Mouse (Mus musculus): Measurements from ENCODE around the gene Patl2. TPM values are rescaled to one million over a fixed set of nuclear protein-coding genes. Genes with fewer than 3 reads are reported as not detected.

Patl2 gene
- total RNA-seq, 2 experiments from 2014 or later = not detected

DNA sequence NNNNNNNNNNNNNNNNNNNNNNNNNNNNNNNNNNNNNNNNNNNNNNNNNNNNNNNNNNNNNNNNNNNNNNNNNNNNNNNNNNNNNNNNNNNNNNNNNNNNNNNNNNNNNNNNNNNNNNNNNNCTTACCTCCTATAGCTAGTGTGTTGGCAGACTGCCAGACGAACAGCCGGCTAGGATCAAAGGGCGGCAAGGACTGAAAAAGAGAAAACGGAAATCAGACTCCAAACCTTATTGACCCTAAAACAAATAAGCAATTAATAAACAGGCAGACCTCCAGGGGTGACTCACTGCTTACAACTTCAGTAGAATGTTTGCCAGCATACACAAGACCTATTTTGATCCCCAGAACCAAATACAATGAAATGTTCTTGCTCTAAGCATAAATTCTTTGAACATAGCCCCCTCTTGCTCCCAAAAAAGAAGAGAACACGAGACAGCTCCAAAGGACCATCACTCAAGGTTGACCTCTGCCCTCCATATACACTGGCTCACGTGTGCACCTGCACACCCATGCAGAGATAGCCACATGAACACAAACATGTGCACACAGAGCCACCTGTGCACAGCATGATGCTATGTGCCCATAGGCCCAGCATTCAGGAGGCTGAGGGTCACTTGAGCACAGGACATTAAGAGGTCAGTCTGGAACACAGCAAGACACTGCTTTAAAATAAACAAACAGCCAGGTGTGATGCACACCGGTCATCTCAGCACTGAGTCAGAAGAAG is 104.1 kb downstream of the Patl2 start:
- DNase-seq (ENCODE audit: low spot score in 2 of 2) = no peak

Other genes with a start within 250 kb of the Patl2 start
- gene Ctdspl2, start 230.2 kb downstream of the Patl2 start, total RNA-seq (2021) = 10 to 100 TPM; 32.8 to 39.0 TPM
- gene Mageb3, start 230.1 kb downstream of the Patl2 start, total RNA-seq (2021) = under 1 TPM; 0.21 to 0.27 TPM
- gene Eif3j1, start 157.6 kb downstream of the Patl2 start, total RNA-seq (2021) = 10 to 100 TPM; 16.4 to 18.9 TPM
- gene Spg11, start 67.8 kb downstream of the Patl2 start, total RNA-seq (2021) = 10 to 100 TPM; 11.4 to 12.8 TPM
- 100 to 1,000 TPM; 168 to 182 TPM for gene B2m, start 38.5 kb downstream of the Patl2 start, total RNA-seq (2021)
- gene Trim69, start 25.5 kb downstream of the Patl2 start, total RNA-seq (2021) = not detected
- gene Terb2, start 83 bp upstream of the Patl2 start, total RNA-seq (2021) = not detected
- 10 to 100 TPM; 10.6 to 16.4 TPM for gene Sord, start 48.6 kb upstream of the Patl2 start, total RNA-seq (2021)
- gene Duox2, start 112.3 kb upstream of the Patl2 start, total RNA-seq (2021) = under 1 TPM; 0.34 to 0.86 TPM
- gene Duoxa2, start 112.7 kb upstream of the Patl2 start, total RNA-seq (2021) = not detected
- 1 to 10 TPM; 1.2 TPM for gene Duoxa1, start 127.5 kb upstream of the Patl2 start, total RNA-seq (2021)
- under 1 TPM; 0.37 to 0.49 TPM for gene Duox1, start 129.5 kb upstream of the Patl2 start, total RNA-seq (2021)
- 10 to 100 TPM; 11.9 to 12.2 TPM for gene Shf, start 183.0 kb upstream of the Patl2 start, total RNA-seq (2021)
- 1 to 10 TPM; 6.7 to 8.3 TPM for gene Slc28a2, start 240.3 kb upstream of the Patl2 start, total RNA-seq (2021)

All from gastrocnemius, postnatal 4 days (tissue).